Mouse (Mus musculus) cerebellum, postnatal 10 days (tissue): ENCODE measurements around the gene Tmprss11f.
"Not testable (repeated sequence)": the region's sequence is repeated elsewhere in the genome, so short reads cannot be mapped to it uniquely, and the experiment has no call there.

ENCODE experiments used
- DNase-seq, 2 experiments: peaks; one replicate each; pipeline ENCODE4 v3.0.0; 2021; ENCODE audit warnings: mixed read lengths in 2 of 2

The Tmprss11f gene

GRCm38 (mm10) chr5:86632324-86632723 lies at the start of gene Tmprss11f:
Tmprss11f (minus strand) TSS chr5:86632424.
- no peak for DNase-seq

- no peak for DNase-seq
Measured at GRCm38 (mm10) chr5:86676262-86676661, 44.0 kb upstream of the Tmprss11f start, which contains the start of gene Tmprss11b. Tmprss11b (minus strand) TSS chr5:86676362.

GRCm38 (mm10) chr5:86649185-86649584 lies 17.0 kb upstream of the Tmprss11f start:
- peak; percentile 60 to 74 for DNase-seq

GRCm38 (mm10) chr5:86640795-86641194 lies 8.6 kb upstream of the Tmprss11f start:
- no peak for DNase-seq

- no peak for DNase-seq
Measured at GRCm38 (mm10) chr5:86630700-86631099, 1.5 kb downstream of the Tmprss11f start.

- DNase-seq = no peak
Measured at GRCm38 (mm10) chr5:86621778-86622177, 10.4 kb downstream of the Tmprss11f start.

GRCm38 (mm10) chr5:86585896-86586295 lies 46.3 kb downstream of the Tmprss11f start:
- no peak for DNase-seq

- no peak for DNase-seq
Measured at GRCm38 (mm10) chr5:86582618-86583017, 49.6 kb downstream of the Tmprss11f start.

- DNase-seq = no peak
Measured at GRCm38 (mm10) chr5:86581998-86582397, 50.2 kb downstream of the Tmprss11f start.

- DNase-seq = not testable (repeated sequence)
Measured at GRCm38 (mm10) chr5:86578761-86579160, 53.5 kb downstream of the Tmprss11f start.

GRCm38 (mm10) chr5:86546693-86547092 lies 85.5 kb downstream of the Tmprss11f start:
- DNase-seq = no peak

GRCm38 (mm10) chr5:86540601-86541000 lies 91.6 kb downstream of the Tmprss11f start:
- no peak for DNase-seq

- DNase-seq = no peak
Measured at GRCm38 (mm10) chr5:86528725-86529124, 103.5 kb downstream of the Tmprss11f start.

- DNase-seq = no peak
Measured at GRCm38 (mm10) chr5:86518500-86518899, 113.7 kb downstream of the Tmprss11f start, which contains the start of gene Tmprss11g. Tmprss11g (minus strand) TSS chr5:86518600.

GRCm38 (mm10) chr5:86511538-86511937 lies 120.7 kb downstream of the Tmprss11f start:
- DNase-seq = no peak

GRCm38 (mm10) chr5:86493453-86493852 lies 138.8 kb downstream of the Tmprss11f start:
- DNase-seq = peak; percentile 20 to 24

GRCm38 (mm10) chr5:86482562-86482961 lies 149.7 kb downstream of the Tmprss11f start:
- peak in 1 of 2 experiments; percentile 21 for DNase-seq

GRCm38 (mm10) chr5:86482031-86482430 lies 150.2 kb downstream of the Tmprss11f start:
- no peak for DNase-seq

- DNase-seq = no peak
Measured at GRCm38 (mm10) chr5:86473859-86474258, 158.4 kb downstream of the Tmprss11f start.
